24 mouse cellular contexts compared by ENCODE assay signal in the genomic region with DNA sequence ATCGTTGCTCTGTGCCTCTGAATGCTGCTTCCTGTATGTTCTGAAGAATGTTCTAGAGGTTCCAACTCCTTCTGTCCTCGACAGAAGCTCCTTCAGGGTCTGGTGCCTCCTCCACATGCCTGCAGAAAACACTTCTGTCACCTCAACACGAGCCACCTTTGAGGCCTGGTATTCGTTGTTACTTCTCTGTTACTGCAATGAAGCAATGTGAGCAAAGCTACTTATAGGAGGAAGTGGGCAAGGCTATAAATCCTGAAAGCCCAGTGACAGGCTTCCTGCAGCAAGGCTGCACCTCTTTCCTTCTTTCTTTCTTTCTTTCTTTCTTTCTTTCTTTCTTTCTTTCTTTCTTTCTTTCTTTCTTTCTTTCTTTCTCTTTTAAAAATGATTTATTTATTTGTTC.
"Had no signal": no experiment of that assay in that cellular context is flagged by ENCODE, and none has a peak within 500 bp of the region (broad histone marks: within the 10 kb centered on the region; RNA-seq: fewer than 3 reads in every experiment).

No protein-coding gene starts in this region.

- H3K27ac ChIP-seq: heart, adult 2 months; heart, embryonic 13.5 days; heart, embryonic 15.5 days; hindbrain, embryonic 13.5 days; hindbrain, embryonic 15.5 days; hindbrain, postnatal 0 days; kidney, embryonic 15.5 days; kidney, postnatal 0 days; layer of hippocampus, adult 2 months; left cerebral cortex, adult 2 months; limb, embryonic 10.5 days; limb, embryonic 12.5 days; liver, embryonic 13.5 days had no signal

- H3K27me3 ChIP-seq: heart, embryonic 13.5 days; heart, embryonic 15.5 days; hindbrain, embryonic 13.5 days; hindbrain, embryonic 15.5 days; kidney, embryonic 15.5 days; limb, embryonic 12.5 days; liver, embryonic 13.5 days had no signal

- ATAC-seq: hindbrain, postnatal 0 days; intestine, embryonic 16.5 days had no signal

- DNase-seq: gastrocnemius, postnatal 14 days; gastrocnemius, postnatal 36 days; heart, adult 2 months; heart, postnatal 14 days; heart, postnatal 4 days; kidney, adult 11 months; kidney, adult 2 months; kidney, adult 9 months; kidney, postnatal 25 days; kidney, postnatal 4 days; liver; liver, embryonic 13.5 days had no signal

- H3K36me3 ChIP-seq: heart, embryonic 13.5 days; heart, embryonic 15.5 days; hindbrain, embryonic 13.5 days; hindbrain, embryonic 15.5 days; kidney, embryonic 15.5 days; limb, embryonic 10.5 days; limb, embryonic 12.5 days; liver, embryonic 13.5 days had no signal

- H3K4me1 ChIP-seq: heart, embryonic 13.5 days; heart, embryonic 15.5 days; hindbrain, embryonic 15.5 days; kidney, embryonic 15.5 days; limb, embryonic 10.5 days; limb, embryonic 12.5 days; liver, embryonic 13.5 days had no signal

- H3K4me3 ChIP-seq: heart, adult 2 months; heart, embryonic 13.5 days; heart, embryonic 15.5 days; hindbrain, embryonic 13.5 days; hindbrain, embryonic 15.5 days; kidney, embryonic 15.5 days; layer of hippocampus, adult 2 months; left cerebral cortex, adult 2 months; limb, embryonic 10.5 days; limb, embryonic 12.5 days; liver, embryonic 13.5 days had no signal
